Mouse (Mus musculus) kidney, postnatal 36 days (tissue): ENCODE measurements around the gene Pgr15l.

Experiments used
- DNase-seq, 2 experiments: peaks; one replicate each; pipeline ENCODE4 v3.0.0; 2021 to 2022; ENCODE audit warnings: mixed read lengths in 2 of 2

Gene Pgr15l

GRCm38 (mm10) chrX:97072369-97072768, at the start of gene Pgr15l:
TSS of gene Pgr15l (plus strand) at chrX:97072596.
- peak in 1 of 2 experiments; percentile 1 for DNase-seq

- DNase-seq: no peak
Measured at GRCm38 (mm10) chrX:97027540-97027939, 44.9 kb upstream of the Pgr15l start.

DNA sequence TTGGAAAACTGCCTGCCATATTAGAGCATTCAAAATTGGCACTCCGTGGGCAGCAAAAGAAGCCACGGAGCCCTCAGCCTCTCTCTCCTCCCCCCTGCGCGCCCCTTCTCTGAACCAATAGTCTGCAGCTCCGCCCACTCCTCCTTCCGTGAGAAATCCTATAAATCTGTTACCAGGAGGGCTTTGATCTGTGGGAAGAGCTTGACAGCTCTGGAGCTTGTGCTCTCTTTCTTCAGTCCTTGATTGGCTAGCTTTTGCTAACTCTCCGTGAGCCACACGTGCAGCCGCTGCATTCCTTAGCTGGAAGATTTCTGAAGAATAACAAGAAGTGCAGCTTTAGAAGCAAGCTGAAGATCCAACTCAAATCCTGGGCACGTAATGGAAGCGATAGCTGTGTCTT, 2.6 kb upstream of the Pgr15l start:
- DNase-seq: peak in 1 of 2 experiments; percentile 8
